Mouse (Mus musculus): ENCODE results near the gene Agtpbp1.

GRCm38 (mm10) chr13:59506450-59506849, 78.6 kb downstream of the Agtpbp1 start:
- TF ChIP-seq CTCF (IDR thresholded peaks at IDR 0.05; ENCODE audit: extremely low read depth, insufficient read length, insufficient replicate concordance, low read depth, low read length) (no peak), POLR2A (IDR thresholded peaks at IDR 0.05; ENCODE audit: low read depth, low read length) (no peak)
